Mouse (Mus musculus) liver, embryonic 11.5 days (tissue): Measurements from ENCODE around the gene Slc30a9. TPM values are rescaled to one million over a fixed set of nuclear protein-coding genes. Genes with fewer than 3 reads are reported as not detected.

Source experiments
- ATAC-seq: fragments of 200-750 bp; cut with Nextera tagmentation; replicated peaks from 2 replicates; pipeline ENCODE4 v1.8.0; 2017; ENCODE audit warnings: moderate number of reproducible peaks, mild to moderate bottlenecking, moderate TSS enrichment, moderate library complexity; ENCODE audit not compliant: low FRiP score
- DNase-seq: peaks from one replicate; pipeline ENCODE4 v3.0.0-alpha.2; 2017; ENCODE audit warnings: low spot score
- H3K27ac ChIP-seq: fragments of 300-500 bp; sonication (generic); 2 replicates; pipeline ENCODE4 v1.5.1; 2014; ENCODE audit warnings: mild to moderate bottlenecking, low read depth, low read length, control low read depth
- H3K27me3 ChIP-seq: fragments of 300-500 bp; sonication (generic); replicated peaks from 2 replicates; pipeline ENCODE4 v1.6.1; 2014; ENCODE audit warnings: low read length, mixed read lengths; ENCODE audit not compliant: control insufficient read depth, insufficient read depth
- H3K36me3 ChIP-seq: fragments of 300-500 bp; sonication (generic); 2 replicates; pipeline ENCODE4 v1.6.1; 2014; ENCODE audit warnings: mild to moderate bottlenecking, low read length, moderate library complexity, mixed read lengths; ENCODE audit not compliant: control insufficient read depth, insufficient read depth
- H3K4me1 ChIP-seq: fragments of 300-500 bp; sonication (generic); replicated peaks from 2 replicates; pipeline ENCODE4 v1.6.1; 2014; ENCODE audit warnings: low read length, mixed read lengths; ENCODE audit not compliant: control insufficient read depth, insufficient read depth
- H3K4me2 ChIP-seq: fragments of 300-500 bp; sonication (generic); 2 replicates; pipeline ENCODE4 v1.6.1; 2014; ENCODE audit warnings: mild to moderate bottlenecking, control low read depth, moderate library complexity
- H3K4me3 ChIP-seq: fragments of 300-500 bp; sonication (generic); 2 replicates; pipeline ENCODE4 v1.5.1; 2014; ENCODE audit warnings: low read depth, low read length, control low read depth
- H3K9ac ChIP-seq: fragments of 300-500 bp; sonication (generic); 2 replicates; pipeline ENCODE4 v1.6.1; 2014; ENCODE audit warnings: low read depth, low read length, control low read depth
- H3K9me3 ChIP-seq: fragments of 300-500 bp; sonication (generic); 2 replicates; pipeline ENCODE4 v1.6.1; 2016; ENCODE audit warnings: low read length, inconsistent platforms, mixed read lengths; ENCODE audit not compliant: control insufficient read depth
- WGBS: fragments of 180-500 bp; shearing (Covaris S2); extraction: QIAGEN DNeasy Blood & Tissue Kit; methylation state at CpG from one replicate; pipeline ENCODE4 v1.1.7; 2014; 5-methylcytosine and 5-hydroxymethylcytosine counted together
- polyA plus RNA-seq: library from polyadenylated mRNA; unstranded; fragments of >200 nt; fragmentation: Nextera tagmentation; extraction: Ambion mirVana; gene quantifications from 2 replicates; pipeline ENCODE4 v1.2.1, GENCODE M21; 2014

The Slc30a9 gene
- polyA plus RNA-seq, 1 experiment from 2014 or later: 98.6 TPM

- DNase-seq (no peak), ATAC-seq (no peak)
- H3K4me1 ChIP-seq: no peaks in the 10 kb centered on the region
- 74% methylated on average over 6 of the region's 8 CpGs for WGBS
- no peak overlapping the region for H3K27ac ChIP-seq
- H3K9me3 ChIP-seq: no peaks in the 10 kb centered on the region
- no peaks in the 10 kb centered on the region for H3K36me3 ChIP-seq
- no peak overlapping the region for H3K4me3 ChIP-seq
- no peak overlapping the region for H3K4me2 ChIP-seq
- no peaks in the 10 kb centered on the region for H3K27me3 ChIP-seq
- H3K9ac ChIP-seq: no peak overlapping the region
Observed at GRCm38 (mm10) chr5:67301722-67302331, 4.9 kb upstream of the Slc30a9 start.

GRCm38 (mm10) chr5:67303816-67304215 is 2.9 kb upstream of the Slc30a9 start:
- no peaks in the 10 kb centered on the region for H3K9me3 ChIP-seq
- no peak overlapping the region for H3K4me2 ChIP-seq
- no peaks in the 10 kb centered on the region; the same call in 1 of the 2 replicates for H3K36me3 ChIP-seq
- 76% methylated on average over 1 of the region's 1 CpGs for WGBS
- no peak overlapping the region for H3K4me3 ChIP-seq
- no peak for DNase-seq
- H3K9ac ChIP-seq: no peak overlapping the region
- no peak for ATAC-seq
- H3K4me1 ChIP-seq: no peaks in the 10 kb centered on the region; the same call in 1 of the 2 replicates
- no peak overlapping the region for H3K27ac ChIP-seq
- no peaks in the 10 kb centered on the region for H3K27me3 ChIP-seq

- no peaks in the 10 kb centered on the region for H3K27me3 ChIP-seq
- H3K36me3 ChIP-seq: peaks cover 5% of the 10 kb centered on the region; the same call in 1 of the 2 replicates
- 18% methylated on average over 13 of the region's 13 CpGs for WGBS
- no peak for DNase-seq
- H3K4me1 ChIP-seq: no peaks in the 10 kb centered on the region; the same call in 1 of the 2 replicates
- peak overlapping the region; percentile 84 for H3K4me3 ChIP-seq
- ATAC-seq: peak; percentile 35; the same call in 1 of the 2 replicates
- H3K4me2 ChIP-seq: peak overlapping the region; percentile 83
- peak overlapping the region; percentile 49; the same call in 1 of the 2 replicates for H3K27ac ChIP-seq
- peak overlapping the region; percentile 92 for H3K9ac ChIP-seq
- H3K9me3 ChIP-seq: no peaks in the 10 kb centered on the region
Observed at GRCm38 (mm10) chr5:67307659-67308222, 986 bp downstream of the Slc30a9 start.

GRCm38 (mm10) chr5:67311811-67312521 is 5.2 kb downstream of the Slc30a9 start:
- Histone ChIP-seq H3K9ac (no peak overlapping the region), H3K4me1 (no peaks in the 10 kb centered on the region; the same call in 1 of the 2 replicates), H3K9me3 (no peaks in the 10 kb centered on the region), H3K36me3 (peaks cover 9% of the 10 kb centered on the region), H3K4me3 (no peak overlapping the region), H3K27ac (no peak overlapping the region), H3K4me2 (no peak overlapping the region), H3K27me3 (no peaks in the 10 kb centered on the region)
- 83% methylated on average over 3 of the region's 3 CpGs for WGBS
- DNase-seq (no peak), ATAC-seq (no peak)

- WGBS: 89% methylated on average over 3 of the region's 3 CpGs
- no peak for ATAC-seq
- peaks cover 11% of the 10 kb centered on the region for H3K36me3 ChIP-seq
Observed at GRCm38 (mm10) chr5:67312522-67312851, 5.7 kb downstream of the Slc30a9 start.

DNA sequence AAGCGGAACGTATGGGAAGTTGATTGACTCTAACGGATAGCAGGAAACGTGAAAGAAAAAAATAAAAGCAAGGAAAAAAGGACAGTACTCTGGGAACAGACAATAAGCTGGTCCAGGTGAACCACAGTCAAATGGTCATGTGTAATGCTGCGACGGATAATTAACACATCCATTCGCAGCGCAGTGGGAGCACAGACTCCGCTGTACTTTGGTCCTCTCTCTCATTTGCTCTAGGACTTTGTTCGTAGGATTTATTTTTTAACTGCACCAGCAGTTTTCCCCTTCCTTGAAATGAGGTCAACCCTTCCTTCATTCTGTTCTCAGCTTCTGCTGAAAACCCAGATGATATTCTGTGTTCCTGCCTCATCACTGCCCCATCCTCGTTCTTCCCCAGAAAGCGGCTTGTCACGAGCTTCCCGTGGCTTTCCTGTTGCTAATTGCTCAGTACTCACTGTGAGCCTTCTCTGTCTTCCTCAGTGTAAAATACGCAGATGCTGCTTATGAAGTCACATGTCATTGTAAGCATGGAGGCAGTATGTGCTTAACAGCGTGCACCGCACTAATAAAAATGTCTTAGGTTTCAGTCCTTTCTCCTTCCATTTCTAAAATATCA is 15.0 kb downstream of the Slc30a9 start:
- WGBS: 88% methylated on average over 17 of the region's 17 CpGs
- Histone ChIP-seq H3K27ac (no peak overlapping the region), H3K27me3 (no peaks in the 10 kb centered on the region), H3K4me2 (no peak overlapping the region), H3K36me3 (peaks cover 13% of the 10 kb centered on the region), H3K4me1 (no peaks in the 10 kb centered on the region), H3K9me3 (no peaks in the 10 kb centered on the region; the same call in 1 of the 2 replicates), H3K4me3 (no peak overlapping the region), H3K9ac (no peak overlapping the region)
- no peak for ATAC-seq
- no peak for DNase-seq

More at GRCm38 (mm10) chr5:67312522-67312851, 5.7 kb downstream of the Slc30a9 start:
- Histone ChIP-seq H3K9ac (no peak overlapping the region), H3K4me2 (no peak overlapping the region), H3K27me3 (no peaks in the 10 kb centered on the region), H3K4me1 (no peaks in the 10 kb centered on the region; the same call in 1 of the 2 replicates), H3K27ac (no peak overlapping the region), H3K9me3 (no peaks in the 10 kb centered on the region), H3K4me3 (no peak overlapping the region)
- DNase-seq: no peak

DNA sequence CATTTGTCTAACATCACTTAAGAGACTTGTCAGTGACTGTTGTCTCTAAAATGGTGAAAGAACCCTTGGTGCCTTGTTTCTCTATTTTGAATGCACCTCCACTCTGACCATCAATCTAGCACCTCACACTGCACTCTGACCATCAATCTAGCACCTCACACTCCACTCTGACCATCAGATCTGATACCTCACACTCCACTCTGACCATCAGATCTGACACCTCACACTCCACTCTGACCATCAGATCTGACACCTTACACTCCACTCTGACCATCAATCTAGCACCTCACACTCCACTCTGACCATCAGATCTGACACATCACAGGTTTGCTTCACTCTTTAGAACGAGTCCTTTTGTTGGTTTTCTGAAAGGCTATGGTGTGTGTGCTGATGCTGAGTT is 17.3 kb downstream of the Slc30a9 start:
- WGBS: 55% methylated on average over 1 of the region's 1 CpGs

GRCm38 (mm10) chr5:67340811-67341210 is 34.1 kb downstream of the Slc30a9 start:
- H3K9me3 ChIP-seq: no peaks in the 10 kb centered on the region
- ATAC-seq: no peak
- no peak for DNase-seq
- peaks cover 13% of the 10 kb centered on the region; the same call in 1 of the 2 replicates for H3K36me3 ChIP-seq
- no peak overlapping the region for H3K4me2 ChIP-seq
- 87% methylated on average over 6 of the region's 6 CpGs for WGBS
- H3K27ac ChIP-seq: no peak overlapping the region
- H3K9ac ChIP-seq: no peak overlapping the region
- H3K4me3 ChIP-seq: no peak overlapping the region
- no peaks in the 10 kb centered on the region for H3K27me3 ChIP-seq
- no peaks in the 10 kb centered on the region for H3K4me1 ChIP-seq

More for the DNA sequence above, 17.3 kb downstream of the Slc30a9 start:
- DNase-seq (no peak), ATAC-seq (no peak)
- Histone ChIP-seq H3K4me3 (no peak overlapping the region), H3K36me3 (no peaks in the 10 kb centered on the region), H3K27ac (no peak overlapping the region), H3K27me3 (no peaks in the 10 kb centered on the region), H3K4me2 (no peak overlapping the region), H3K9me3 (no peaks in the 10 kb centered on the region), H3K9ac (no peak overlapping the region), H3K4me1 (no peaks in the 10 kb centered on the region)
